ENCODE assay signal across 23 mouse cellular contexts in genomic region chr2:73741286-73741685, GRCm38 (mm10). TPM values are rescaled to one million over a fixed set of nuclear protein-coding genes. Genes with fewer than 3 reads are reported as not detected.
A peak's percentile ranks its signal among the peaks of the same experiment; 100 is the strongest.
DNase-seq lines count a peak whose midpoint lies in the region; ATAC-seq lines count a peak whose summit lies in the region.
"Had no signal": no experiment of that assay in that cellular context is flagged by ENCODE, and none has a peak within 500 bp of the region (broad histone marks: within the 10 kb centered on the region; RNA-seq: fewer than 3 reads in every experiment).

No protein-coding gene starts in this region.

- no peak overlapping the region for H3K4me3 ChIP-seq in midbrain, embryonic 14.5 days (replicated peaks; ENCODE audit: low read depth, low read length)
- H3K4me3 ChIP-seq: embryonic facial prominence, embryonic 12.5 days; gastrocnemius, adult 2 months; heart, embryonic 13.5 days; hindbrain, embryonic 12.5 days had no signal

- H3K36me3 ChIP-seq in midbrain, embryonic 14.5 days (ENCODE audit: control insufficient read depth, insufficient read depth, low read length) = no peaks in the 10 kb centered on the region
- H3K36me3 ChIP-seq: embryonic facial prominence, embryonic 12.5 days; heart, embryonic 13.5 days; hindbrain, embryonic 12.5 days had no signal

- WGBS in midbrain, embryonic 14.5 days = 96% methylated on average over 3 of the region's 3 CpGs

- ATAC-seq in midbrain, embryonic 14.5 days (ENCODE audit: low FRiP score, low TSS enrichment) = no peak
- ATAC-seq: activated CD4-positive, CD25-positive, alpha-beta regulatory T cell, adult 4 months; forebrain, embryonic 16.5 days; hindbrain, embryonic 16.5 days; Patski had no signal

- no peak overlapping the region for H3K9ac ChIP-seq in midbrain, embryonic 14.5 days (replicated peaks; ENCODE audit: low read length)
- H3K9ac ChIP-seq: embryonic facial prominence, embryonic 12.5 days; heart, embryonic 13.5 days; hindbrain, embryonic 12.5 days had no signal

- H3K9me3 ChIP-seq in midbrain, embryonic 14.5 days (ENCODE audit: control insufficient read depth, low read length) = no peaks in the 10 kb centered on the region
- H3K9me3 ChIP-seq: embryonic facial prominence, embryonic 12.5 days; heart, embryonic 13.5 days; hindbrain, embryonic 12.5 days had no signal

- H3K4me1 ChIP-seq in midbrain, embryonic 14.5 days (ENCODE audit: control insufficient read depth, insufficient read depth, low read length) = no peaks in the 10 kb centered on the region

- H3K4me2 ChIP-seq in midbrain, embryonic 14.5 days (ENCODE audit: low read length) = no peak overlapping the region
- H3K4me2 ChIP-seq: embryonic facial prominence, embryonic 12.5 days; heart, embryonic 13.5 days; hindbrain, embryonic 12.5 days had no signal

- no peak overlapping the region for H3K27ac ChIP-seq in midbrain, embryonic 14.5 days (replicated peaks; ENCODE audit: low read depth, low read length)
- H3K27ac ChIP-seq: embryonic facial prominence, embryonic 12.5 days; gastrocnemius, adult 2 months; heart, embryonic 13.5 days; hindbrain, embryonic 12.5 days had no signal

- peak; percentile 39 to 76 for DNase-seq in layer of hippocampus, adult 18-20 months (ENCODE audit: low spot score in 2 of 2)
- DNase-seq in layer of hippocampus, postnatal 25 days (ENCODE audit: extremely low spot score in 1 of 2, low spot score in 1 of 2) = no peak
- peak; percentile 21 for DNase-seq in right cerebral cortex, postnatal 25 days
- DNase-seq in right cerebral cortex, postnatal 4 days = no peak
- peak; percentile 41 for DNase-seq in layer of hippocampus, adult 9-10 months (ENCODE audit: low spot score)
- peak; percentile 34 for DNase-seq in telencephalon, adult 2 months (ENCODE audit: low read depth, low spot score)
- DNase-seq in kidney, adult 9 months = no peak
- no peak for DNase-seq in midbrain, embryonic 14.5 days
- DNase-seq: adrenal gland, adult 2 months; adrenal gland, postnatal 25 days; cerebellum, adult 2 months; cerebellum, postnatal 10 days; gastrocnemius, adult 2 months; gastrocnemius, postnatal 36 days; heart, postnatal 4 days had no signal

- H3K27me3 ChIP-seq in midbrain, embryonic 14.5 days (ENCODE audit: control insufficient read depth, insufficient read depth, low read length) = no peaks in the 10 kb centered on the region
- H3K27me3 ChIP-seq: CH12.LX; embryonic facial prominence, embryonic 12.5 days; heart, embryonic 13.5 days; hindbrain, embryonic 12.5 days; Patski had no signal

RNA-seq across cellular contexts. Expression of gene Chn1, which starts 33.9 kb away (rescaled TPM):
- total RNA-seq in layer of hippocampus, adult 18-20 months (2021) = 1,000 to 10,000 TPM; 1,648 to 1,811 TPM
- total RNA-seq in layer of hippocampus, postnatal 25 days (2021) = 1,000 to 10,000 TPM; 1,740 to 1,825 TPM
- polyA plus RNA-seq in midbrain, embryonic 14.5 days (2014; fragmentation: Nextera tagmentation; extraction: Ambion mirVana) = 105 and 129 TPM in 2 replicates
- polyA plus RNA-seq: activated CD4-positive, CD25-positive, alpha-beta regulatory T cell, adult 4 months had no signal

Comparison
In these comparisons a context has a peak if more than half of its experiments do, and no peak if none do; other contexts are left out.
1. DNase-seq: peak in layer of hippocampus, adult 18-20 months (2 of 2), right cerebral cortex, postnatal 25 days (single experiment), layer of hippocampus, adult 9-10 months (single experiment) and telencephalon, adult 2 months (single experiment); none in layer of hippocampus, postnatal 25 days (0 of 2), right cerebral cortex, postnatal 4 days (single experiment), kidney, adult 9 months (single experiment) and midbrain, embryonic 14.5 days (single experiment).